Mouse (Mus musculus) layer of hippocampus, adult 11-12 months (tissue): ENCODE measurements around the gene Serpine1.
A peak's percentile ranks its signal among the peaks of the same experiment; 100 is the strongest.

Experiments
- DNase-seq: peaks from one replicate; pipeline ENCODE4 v3.0.0; 2022; ENCODE audit warnings: low spot score

Serpine1 gene

GRCm38 (mm10) chr5:137096037-137096436, 24.0 kb upstream of the Serpine1 start:
- peak; percentile 51 for DNase-seq

DNA sequence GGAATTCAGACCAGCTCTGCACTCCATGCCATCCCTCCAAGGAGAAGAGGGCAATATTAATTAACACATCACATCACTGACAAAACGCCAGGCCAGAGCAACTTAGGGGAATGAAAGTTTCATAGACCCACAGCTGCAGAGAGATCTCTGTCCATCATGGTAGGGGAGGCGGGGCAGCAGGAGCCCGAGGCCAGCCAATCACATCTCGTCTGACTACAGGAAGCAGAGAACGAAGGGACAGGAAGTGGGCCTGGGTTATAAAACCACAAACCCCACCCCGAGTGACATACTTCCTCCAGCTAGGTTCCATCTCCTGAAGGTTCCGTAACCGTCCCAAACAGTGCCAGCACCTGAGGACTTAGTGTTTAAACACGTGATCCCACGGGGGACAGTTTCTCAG, 23.1 kb upstream of the Serpine1 start:
- DNase-seq, result no peak

- DNase-seq, result no peak
Measured at GRCm38 (mm10) chr5:137093720-137094119, 21.7 kb upstream of the Serpine1 start.

DNA sequence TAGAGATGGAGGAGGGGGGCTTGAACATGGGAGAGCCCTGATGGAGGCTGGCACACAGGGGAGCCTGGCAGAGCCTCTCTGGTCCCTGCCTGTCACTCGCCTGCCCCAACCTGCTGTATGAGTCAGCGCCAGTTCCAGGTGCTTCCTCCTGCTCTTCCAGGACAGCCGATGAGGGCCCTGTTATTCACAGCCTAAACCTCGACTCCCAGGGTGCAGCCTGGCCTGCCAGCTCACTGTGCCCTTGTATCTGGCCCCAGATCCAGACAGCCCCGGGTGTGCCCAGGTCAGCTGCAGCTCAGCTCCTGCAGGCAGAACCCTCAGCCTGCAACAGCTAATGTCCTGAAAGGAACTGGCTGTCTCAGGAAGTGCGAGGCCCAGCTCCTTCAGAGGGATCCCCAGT, 19.5 kb upstream of the Serpine1 start:
- no peak for DNase-seq

DNA sequence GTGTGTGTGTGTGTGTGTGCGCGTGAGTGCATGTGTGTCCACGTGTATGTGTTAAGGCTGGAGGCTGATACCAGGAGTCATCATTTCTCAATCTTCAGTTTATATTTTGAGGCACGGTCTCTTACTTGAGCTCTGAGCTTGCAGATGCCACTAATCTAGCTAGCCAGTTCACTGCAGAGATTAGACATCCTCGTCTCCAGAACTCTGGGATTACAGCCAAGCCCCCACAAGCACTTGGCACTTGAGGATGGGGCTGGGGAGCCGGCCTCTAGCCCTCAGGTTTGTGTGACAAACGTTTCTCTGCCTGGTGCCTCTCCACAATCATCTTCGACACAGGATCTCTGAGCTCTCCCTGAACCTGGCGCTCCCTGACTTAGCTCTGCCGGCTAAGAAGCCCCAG, 18.8 kb upstream of the Serpine1 start:
- no peak for DNase-seq

DNA sequence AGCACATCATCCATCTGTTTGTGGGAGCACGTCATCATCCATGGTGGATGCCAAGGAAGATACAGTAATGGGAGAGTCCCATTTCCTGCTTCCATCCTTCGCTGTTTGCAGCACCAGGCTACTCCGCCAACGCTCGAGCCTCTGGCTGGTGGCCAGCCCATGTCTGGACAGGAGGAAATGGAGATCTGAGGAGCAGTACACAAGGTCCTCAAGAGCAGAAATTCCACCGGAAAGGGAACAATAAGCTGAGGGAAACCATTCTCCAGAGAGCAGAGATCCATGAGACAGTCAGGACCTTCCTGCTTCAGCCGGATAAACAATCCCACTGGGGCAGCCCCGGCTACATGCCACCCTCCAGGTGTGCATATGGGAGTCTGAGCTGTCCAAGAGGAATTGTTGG, 15.3 kb upstream of the Serpine1 start:
- DNase-seq, result no peak

- DNase-seq, result no peak
Measured at GRCm38 (mm10) chr5:137085731-137086130, 13.7 kb upstream of the Serpine1 start.

DNA sequence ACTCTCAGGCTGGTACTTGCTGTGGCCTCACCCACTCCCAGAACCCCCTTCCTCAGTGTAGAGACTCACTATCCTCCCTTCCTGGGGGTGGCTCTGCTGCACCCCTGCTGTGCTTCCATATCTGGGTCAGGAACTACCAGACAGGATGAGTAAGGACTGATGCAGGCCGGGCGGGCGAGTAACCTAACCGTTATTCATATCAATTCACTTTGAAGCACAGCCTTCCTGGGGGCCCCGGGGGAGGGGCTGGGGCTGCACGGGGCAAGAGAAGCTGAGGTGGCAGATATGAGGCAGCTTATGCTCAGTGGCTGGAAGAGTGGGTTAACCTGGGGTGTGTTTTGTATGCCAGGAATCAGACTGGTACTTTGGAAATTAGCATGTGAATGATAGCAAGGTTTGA, 13.0 kb upstream of the Serpine1 start:
- DNase-seq, result no peak

DNA sequence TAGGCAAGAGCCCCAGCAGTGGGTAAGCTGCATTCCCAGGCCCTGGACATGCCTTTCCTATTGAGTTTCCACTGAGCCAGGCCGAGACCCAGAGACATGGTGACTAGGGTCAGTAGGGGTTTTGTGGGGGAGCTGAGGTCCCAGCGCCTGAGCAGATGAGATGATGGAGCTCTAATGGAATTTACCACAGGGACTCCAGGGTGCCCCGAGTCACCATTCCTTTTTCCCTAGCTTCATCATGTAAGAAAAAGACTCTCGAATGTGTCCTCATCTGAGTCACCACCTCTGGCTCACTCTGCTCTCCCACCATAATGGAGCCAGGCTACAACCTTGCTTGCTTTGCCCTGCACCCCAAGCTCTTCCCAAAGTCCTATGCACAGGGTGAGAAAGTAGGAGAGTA, 11.0 kb upstream of the Serpine1 start:
- no peak for DNase-seq

DNA sequence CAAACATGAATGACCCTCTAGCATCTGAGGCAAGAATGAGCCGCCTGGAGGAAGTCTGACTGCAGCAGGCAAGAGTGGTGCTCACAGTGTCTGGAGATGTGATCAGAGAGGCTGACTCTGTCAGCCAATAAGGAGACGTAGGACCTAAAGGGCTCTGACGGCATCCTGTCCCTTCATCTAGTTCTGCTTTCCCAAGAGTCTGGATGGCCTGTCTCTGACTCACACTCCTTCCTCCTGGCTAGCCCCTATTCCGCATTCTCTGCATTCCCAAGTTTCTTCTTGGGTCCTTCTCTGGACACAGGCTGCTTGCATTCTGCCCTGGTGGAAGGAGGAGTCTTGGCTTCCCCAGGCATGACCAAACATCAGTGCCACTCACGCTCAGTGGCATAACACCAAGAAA, 7.8 kb upstream of the Serpine1 start:
- DNase-seq, result no peak

DNA sequence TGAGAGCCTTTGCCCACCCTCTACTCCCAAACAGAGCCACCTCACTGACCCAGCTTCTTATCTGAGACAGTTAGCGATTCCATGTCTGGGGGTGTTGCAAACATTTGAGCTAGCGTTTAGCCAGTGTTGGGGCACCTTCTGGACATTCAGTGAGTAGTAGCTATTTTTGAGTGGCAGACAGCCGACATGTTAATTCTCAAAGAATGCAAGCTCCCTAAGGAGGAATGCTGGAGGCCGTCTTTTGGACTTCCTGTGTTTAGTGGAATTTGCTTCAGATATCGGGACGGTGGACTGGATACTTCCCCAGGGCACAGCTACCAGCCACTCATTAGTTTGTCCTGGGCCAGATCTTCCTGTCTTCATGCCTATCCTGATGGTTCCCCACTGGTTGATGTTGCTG, 6.5 kb upstream of the Serpine1 start:
- no peak for DNase-seq

GRCm38 (mm10) chr5:137078041-137078440, 6.0 kb upstream of the Serpine1 start:
- no peak for DNase-seq

- no peak for DNase-seq
Measured at GRCm38 (mm10) chr5:137077187-137077586, 5.1 kb upstream of the Serpine1 start.

GRCm38 (mm10) chr5:137076191-137076930, 4.3 kb upstream of the Serpine1 start:
- DNase-seq, result peak; percentile 58

GRCm38 (mm10) chr5:137075726-137076125, 3.7 kb upstream of the Serpine1 start:
- no peak for DNase-seq

DNA sequence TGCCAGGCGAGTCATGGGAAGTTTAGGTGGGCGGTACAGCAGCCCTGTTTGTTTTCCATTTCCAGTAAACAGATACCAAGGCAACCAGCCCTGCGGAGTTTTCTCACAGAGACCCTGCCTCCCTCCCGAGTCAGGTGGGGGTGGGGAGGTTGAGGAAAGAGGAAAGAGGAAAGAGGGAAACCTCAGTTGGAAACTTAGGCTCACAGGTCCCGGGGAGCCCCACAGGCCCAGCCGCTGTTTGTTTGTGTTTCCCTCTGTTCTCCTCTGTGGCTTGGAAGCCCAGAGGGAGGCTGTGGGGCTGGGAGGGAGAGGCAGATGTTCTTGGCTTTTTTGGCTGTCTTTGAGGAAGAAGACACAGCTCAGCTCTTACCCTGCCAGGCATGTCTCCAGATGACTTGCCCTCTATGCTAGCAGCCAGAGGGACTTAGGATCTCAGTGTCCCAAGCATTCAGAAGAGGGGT, 2.2 kb upstream of the Serpine1 start:
- DNase-seq, result peak; percentile 20

DNA sequence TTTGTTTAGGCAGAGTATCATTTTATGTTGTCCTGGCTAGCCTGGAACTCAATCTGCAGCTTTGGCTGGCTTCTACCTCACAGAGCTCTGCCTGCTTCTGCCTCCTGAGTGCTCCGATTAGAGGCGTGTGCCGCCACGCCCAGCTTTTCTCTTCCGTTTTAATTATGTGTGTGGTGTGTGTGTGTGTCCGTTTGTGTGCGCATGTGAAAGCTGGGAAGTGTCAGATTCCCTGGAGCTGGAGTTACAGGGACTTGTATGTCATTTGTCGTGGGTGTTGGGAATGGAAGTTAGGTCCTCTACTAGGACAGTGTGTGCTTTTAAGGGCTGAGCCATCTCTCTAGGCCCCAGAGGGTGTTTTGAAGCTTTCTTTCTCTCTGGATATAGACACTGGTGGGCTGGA, 1.1 kb upstream of the Serpine1 start:
- no peak for DNase-seq

GRCm38 (mm10) chr5:137070881-137071605, 1.0 kb downstream of the Serpine1 start:
- DNase-seq, result no peak

GRCm38 (mm10) chr5:137068711-137069110, 3.4 kb downstream of the Serpine1 start:
- no peak for DNase-seq

DNA sequence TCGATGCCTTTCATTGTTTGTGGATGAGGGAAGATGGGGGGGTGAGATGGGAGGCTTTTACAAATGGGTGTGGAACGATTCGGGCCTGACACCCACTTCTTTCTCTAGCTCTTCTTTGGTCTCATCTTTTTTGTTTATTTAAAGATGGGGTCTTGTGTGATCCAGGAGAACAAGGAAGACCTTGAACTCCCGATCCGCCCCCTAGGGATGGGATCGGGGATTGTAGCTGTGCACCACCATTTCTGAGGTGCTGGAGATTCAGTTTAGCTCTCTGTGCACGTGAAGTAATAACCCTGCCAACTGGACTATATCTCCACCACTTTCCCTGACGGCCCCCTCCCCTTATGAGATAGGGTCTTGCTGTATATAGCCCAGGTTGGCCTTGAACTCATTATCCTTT, 6.1 kb downstream of the Serpine1 start:
- DNase-seq, result no peak

GRCm38 (mm10) chr5:137065454-137065853, 6.6 kb downstream of the Serpine1 start:
- DNase-seq, result no peak

DNA sequence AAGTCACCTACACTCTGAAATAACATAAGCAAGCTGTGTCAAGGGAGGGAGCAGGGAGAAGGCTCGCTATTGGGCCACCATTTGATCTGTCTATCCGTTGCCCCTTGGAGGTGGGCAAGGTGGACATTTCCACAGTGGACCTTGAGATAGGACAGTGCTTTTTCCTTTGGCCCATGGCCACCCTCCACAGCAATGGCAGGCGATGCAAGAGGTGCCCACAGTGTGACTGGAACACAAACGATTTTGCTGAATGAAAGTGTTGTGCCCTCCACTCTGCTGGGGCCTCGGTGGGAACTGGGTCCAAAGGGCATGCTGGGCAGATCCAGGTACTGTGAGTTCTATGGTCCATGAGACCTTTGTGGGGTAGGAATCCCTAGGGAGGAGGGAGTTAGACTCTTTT, 9.5 kb downstream of the Serpine1 start:
- no peak for DNase-seq

DNA sequence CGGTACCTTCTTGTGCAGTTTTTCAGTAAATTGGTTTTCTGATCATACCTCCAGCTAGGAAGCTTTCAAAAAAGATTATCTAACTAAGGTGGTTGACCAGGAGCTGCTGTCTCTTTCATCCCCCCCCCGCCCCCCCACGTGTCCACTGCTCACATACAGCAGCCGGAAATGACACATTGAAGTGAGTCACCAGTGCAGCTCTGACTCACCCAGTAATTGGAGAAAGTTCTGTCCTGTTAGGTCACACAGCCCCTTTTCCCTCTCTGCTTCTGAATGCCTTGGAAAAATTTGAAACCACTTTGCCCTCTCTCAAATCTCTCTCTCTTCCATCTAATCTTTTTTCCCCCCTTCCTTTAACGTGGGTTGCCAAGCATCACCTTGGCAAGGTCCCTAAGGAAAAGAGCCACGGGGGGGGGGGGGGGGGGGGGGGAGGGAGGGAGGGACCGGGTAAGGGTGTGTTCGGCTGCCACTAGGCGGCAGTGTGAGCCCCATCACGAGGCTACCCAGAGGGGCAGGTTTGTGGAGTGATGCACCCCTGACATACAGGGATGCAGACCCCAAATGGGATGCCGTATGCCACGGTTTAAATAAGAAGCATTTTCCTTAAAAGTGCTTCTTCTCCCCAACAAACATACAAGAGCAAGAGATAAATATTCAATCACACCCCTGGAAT, 10.1 kb downstream of the Serpine1 start:
- peak; percentile 60 for DNase-seq
